Mouse (Mus musculus): ENCODE data around the gene Tmem198. TPM values are rescaled to one million over a fixed set of nuclear protein-coding genes. Genes with fewer than 3 reads are reported as not detected.

Tmem198 gene
- total RNA-seq, 2 experiments from 2014 or later = 2.5 to 3.8 TPM

DNA sequence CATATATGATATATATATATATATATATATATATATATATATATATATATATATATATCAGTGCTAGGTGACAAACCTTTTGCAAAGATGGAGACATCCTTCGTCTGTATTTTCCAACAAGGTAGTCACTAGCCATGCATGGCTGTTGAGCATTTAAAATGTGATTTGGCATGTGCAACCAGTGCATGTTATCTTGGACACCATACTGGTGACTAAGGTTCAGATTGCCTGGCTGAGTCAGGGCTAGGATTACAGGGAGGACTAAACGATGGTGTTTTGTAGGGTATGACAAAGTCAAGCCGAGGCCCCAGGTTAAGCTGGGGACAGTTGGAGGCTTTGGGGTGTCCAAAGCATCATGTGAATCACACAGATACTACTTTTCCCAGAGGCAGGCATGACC lies 23.9 kb upstream of the Tmem198 start:
- no peak for DNase-seq

DNA sequence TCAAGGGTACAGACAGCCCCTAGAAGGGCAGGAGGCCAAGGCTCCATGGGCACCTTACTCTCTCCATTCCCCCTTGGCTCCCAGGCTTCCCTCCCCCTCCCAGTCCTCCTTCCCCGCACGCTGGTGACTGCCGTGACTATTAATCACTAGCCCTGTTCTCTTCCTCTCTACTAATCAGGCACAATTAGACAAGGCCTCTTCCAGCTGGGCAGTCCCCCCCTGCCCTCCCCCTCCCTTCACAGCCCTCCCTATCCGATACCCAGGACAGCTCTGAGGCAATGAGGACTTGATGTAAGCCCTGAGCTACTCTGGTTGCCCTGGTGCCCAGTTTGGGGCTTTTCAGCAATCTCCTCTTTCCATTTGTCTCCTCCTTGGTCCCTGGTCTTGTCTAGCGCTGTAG lies 23.4 kb upstream of the Tmem198 start:
- no peak for DNase-seq

DNA sequence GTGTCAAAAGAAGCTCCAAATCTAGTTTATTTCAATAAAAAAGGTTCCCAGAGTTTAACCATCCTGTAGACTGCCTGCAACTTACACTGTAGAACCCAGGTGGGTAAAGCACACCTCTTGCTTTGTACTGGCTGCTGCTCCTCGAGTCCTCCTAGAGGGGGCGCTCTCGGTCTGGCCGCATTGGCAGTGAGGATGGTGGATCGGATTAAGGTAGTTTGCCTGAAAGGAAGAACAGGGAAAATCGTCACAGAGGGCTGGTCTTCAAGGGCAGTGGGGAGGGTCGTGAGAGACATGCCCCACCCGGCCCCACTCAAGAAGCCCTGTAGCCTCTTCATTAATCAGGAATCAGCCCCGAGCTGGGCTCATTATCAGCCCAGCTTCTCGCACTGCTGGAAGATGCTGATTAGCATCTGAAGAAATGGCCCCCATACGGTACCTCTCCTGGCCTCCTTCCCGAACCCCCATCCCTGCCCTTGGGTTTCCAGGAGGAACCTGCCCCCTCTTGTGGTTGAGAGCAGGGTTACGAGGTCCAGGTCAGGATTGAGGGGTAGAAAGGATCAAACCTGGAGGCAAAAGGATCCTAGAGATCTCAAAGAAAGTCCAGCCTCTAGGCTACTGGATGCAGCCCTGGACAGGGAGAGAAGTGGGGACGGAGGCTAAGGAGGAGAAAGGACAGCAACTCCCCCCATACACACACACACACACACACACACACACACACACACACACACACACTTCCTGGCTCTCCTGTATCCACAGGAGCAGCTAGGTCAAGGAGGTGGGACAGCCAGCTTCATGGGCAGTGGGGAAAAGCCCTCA lies 22.4 kb upstream of the Tmem198 start:
- no peak for DNase-seq

DNA sequence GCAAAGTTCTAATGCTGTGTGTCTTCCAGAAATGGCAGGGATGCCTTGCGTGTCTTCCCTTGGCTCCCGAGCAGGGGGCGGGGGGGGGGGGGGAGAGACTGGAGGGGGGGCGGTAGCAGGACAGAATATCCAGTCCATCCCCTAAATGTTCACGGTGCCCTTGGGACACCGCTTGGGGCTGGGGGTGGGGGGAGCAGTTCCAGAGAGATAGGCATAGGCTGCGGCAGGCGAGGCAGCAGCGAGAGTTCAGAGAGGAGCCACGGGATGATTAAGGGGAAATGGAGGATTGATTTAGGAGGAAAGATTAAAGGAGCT lies 21.7 kb upstream of the Tmem198 start:
- DNase-seq = no peak

- DNase-seq = peak; percentile 59
Observed at GRCm38 (mm10) chr1:75458025-75458788, 21.1 kb upstream of the Tmem198 start.

- DNase-seq = no peak
Observed at GRCm38 (mm10) chr1:75458789-75459684, 20.3 kb upstream of the Tmem198 start.

DNA sequence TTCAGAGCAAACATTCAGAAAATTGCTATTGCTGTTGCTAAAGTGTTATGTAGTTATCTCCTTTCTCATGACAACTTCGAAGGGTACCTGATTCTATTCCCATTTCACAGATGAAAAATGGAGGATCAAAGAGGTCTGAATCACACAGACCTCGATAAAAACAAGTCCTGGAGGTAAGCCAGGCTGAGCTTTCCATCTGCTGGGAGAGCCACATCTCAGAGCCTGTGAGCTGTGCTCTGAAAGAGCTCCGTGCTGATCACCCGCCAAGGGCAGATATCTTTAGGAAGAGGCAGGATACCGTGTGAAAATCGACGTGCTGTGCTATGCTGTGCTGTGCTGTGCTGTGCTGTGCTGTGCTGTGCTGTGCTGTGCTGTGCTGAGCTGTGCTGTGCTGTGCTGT lies 19.0 kb upstream of the Tmem198 start:
- DNase-seq = no peak

DNA sequence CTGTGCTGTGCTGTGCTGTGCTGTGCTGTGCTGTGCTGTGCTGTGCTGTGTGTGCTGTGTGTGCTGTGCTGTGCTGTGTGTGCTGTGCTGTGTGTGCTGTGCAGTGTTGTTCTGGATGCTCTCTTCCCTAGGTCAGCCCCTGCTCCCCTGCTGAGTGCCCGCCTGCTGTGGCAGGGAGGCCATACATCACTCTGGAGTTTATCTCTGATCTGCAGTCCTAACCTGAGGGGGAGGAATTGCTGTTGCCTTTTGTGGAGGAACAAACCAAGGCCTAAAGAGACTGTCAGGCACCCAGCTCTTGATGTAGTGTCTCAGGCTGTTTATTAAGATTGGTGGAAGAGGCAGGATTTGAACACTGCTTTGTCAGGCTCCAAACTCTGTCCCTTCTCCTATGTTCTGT lies 16.7 kb upstream of the Tmem198 start:
- no peak for DNase-seq

DNA sequence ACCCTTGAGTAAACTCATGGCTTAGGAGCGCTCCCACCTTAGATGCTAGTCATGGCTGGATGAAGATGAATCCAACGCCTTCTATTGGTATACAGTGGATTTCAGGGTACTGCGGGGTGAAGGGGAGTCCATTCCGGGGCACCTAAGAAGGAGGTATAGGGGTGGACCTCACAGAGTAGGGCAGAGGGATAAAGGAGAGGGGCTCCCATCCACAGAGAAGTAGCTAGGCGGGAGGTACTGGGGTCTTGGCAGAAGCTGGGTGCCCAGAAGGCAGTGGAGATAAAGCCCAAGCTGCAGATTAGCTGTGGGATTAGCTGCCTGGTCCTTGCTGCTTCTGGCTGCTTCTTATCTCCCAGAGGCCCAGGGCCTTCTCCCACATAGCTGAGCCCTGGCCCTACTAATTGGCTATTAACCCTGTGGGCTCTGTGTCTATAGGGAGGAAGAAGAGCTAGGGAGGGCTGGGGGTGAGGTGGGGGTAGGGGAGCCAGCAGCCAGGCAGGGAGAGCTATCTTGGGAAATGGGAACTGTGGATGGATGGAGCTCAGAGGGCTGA lies 15.6 kb upstream of the Tmem198 start:
- DNase-seq = no peak

DNA sequence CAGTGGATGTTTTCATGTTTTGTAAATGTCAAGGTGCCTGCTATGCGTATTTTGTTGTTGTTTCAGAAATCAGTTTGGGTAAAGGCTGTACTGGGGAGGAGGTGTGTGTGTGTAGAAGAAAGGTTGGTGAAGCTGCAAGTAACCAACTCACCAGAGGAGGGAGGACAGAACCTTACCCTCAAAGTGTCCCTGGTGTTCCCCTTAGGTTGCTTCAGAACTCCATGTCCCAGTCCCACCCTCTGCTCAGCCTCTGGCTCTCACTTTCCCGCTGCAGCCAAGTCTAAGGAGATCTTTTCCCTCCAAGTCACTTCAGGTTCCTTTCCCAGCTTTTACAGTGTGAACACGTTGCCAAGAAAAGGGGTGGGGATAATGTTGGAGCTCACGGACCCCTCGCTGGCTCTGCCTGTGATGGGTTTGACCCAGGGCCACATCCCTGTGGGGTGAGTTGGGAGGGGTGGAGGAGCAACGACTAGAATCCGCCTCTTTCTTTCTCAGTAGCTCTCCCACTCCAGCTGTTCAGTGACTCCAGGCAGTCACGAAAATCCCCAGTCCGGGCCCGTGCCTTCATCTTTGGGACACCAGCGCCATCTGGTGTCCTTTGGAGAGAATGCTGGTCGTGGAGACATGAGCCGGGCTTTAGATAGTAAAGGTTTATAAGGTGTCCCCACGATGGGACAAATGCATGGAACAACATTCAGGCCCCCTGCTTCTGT lies 12.0 kb upstream of the Tmem198 start:
- DNase-seq = peak; percentile 87

DNA sequence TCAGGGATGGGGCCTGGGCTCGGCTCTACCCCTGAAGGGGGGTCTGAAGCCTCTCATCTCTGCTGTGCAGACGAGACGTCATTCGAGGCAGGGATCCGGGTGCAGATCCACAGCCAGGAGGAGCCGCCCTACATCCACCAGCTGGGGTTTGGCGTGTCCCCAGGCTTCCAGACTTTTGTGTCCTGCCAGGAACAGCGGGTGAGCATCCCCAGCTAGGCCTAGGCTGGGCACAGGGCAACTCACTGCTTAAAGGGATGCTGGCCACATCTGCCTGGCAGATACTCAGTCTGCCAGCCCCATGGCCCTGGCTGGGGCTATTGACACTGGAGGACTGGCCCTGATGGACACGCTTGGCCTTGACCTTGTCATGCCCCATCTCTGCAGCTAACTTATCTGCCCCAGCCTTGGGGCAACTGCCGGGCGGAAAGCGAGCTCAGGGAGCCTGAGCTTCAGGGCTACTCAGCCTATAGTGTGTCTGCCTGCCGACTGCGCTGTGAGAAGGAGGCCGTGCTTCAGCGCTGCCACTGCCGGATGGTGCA lies 10.0 kb upstream of the Tmem198 start:
- peak; percentile 53 for DNase-seq

GRCm38 (mm10) chr1:75476441-75476840 lies 2.9 kb upstream of the Tmem198 start:
- DNase-seq = no peak

DNA sequence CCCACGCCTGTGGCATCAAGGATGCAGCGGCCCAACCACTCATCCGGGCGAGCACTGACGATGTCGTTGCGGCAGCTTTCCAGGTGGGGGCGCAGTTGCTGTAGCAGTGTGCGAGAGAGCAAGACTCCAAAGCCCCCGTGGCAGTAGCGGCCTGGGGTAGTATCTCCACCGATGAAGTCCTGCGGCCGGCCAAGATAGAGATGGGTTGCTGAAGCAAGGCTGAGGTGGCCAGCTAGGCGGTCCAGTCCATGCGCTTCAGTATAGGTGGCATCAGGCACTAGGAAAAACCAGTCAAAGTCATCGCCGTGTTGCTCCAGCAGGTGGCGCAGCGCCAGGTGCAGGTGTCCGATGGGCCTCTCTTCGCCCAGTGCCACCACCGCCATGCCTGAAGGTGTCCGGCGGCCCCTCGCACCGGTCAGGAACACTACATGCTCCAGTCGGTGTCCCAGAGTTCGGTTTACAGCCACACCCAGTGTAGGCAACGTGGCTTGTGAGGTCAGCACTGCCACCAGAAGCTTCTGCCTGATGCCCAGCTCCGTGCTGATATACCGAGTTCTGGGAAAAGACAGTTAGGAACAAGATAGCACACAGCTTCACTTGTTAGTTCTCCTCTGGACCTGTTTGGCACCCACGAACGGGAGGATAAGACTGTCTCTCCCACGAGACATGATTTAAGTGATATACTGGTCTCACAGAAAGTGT lies 1.9 kb upstream of the Tmem198 start:
- DNase-seq = peak; percentile 91

DNA sequence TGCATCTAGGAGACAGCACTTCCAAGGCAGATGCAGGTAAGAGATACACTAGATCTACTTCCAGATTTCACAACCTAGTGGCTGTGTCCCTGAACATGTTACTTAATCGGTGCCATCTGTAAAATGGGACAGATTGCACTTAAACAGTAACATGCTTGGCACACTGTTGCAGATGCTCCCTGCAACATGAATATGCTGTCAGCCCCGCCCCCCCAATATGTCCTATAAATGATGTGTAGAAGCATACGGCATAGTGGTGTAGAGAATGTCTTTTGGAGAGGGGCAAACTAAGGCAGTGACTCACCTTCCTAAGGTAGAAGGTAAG lies 1.4 kb upstream of the Tmem198 start:
- no peak for DNase-seq

DNA sequence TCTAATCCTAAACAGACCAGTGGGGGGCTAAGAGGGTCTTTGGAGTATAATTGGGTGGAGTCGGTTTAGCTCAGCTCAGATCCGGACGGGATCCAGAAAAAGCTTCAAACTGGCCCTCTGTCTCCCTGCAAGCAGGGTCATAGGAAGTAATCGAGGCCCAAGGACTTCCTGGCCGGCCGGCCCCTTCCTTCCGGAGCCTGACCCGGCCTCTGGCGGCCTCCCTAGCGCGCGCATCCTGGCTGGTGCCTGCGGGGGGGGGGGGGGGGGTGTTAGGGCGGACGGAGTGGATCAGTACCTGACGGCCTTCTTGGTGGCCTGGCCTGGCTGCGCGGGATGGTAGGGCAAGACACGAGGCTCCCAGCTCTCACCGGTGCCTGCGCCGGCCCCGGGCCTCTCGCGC lies 835 bp upstream of the Tmem198 start:
- peak; percentile 66 for DNase-seq

DNA sequence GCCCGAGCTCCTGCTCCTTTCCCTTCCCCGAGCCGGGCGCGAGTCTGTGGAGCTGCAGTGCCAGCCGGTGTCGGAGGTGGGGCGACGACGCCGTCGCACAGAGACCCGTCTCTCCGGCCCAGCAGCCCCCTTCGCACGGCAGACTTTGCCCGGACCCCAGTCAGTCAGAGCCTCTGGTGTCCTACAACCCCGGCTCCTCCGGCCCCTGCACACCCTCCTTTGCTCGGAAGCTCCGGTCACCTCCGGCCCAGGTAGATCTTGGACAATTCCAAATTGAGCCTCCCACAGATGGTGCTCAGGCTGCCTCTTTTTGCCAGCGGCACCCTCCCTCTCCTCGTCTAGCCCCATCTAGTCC lies 280 bp downstream of the Tmem198 start:
- DNase-seq = no peak

- no peak for DNase-seq
Observed at GRCm38 (mm10) chr1:75480036-75480435, 704 bp downstream of the Tmem198 start.

- no peak for DNase-seq
Observed at GRCm38 (mm10) chr1:75480735-75481134, 1.4 kb downstream of the Tmem198 start.

DNA sequence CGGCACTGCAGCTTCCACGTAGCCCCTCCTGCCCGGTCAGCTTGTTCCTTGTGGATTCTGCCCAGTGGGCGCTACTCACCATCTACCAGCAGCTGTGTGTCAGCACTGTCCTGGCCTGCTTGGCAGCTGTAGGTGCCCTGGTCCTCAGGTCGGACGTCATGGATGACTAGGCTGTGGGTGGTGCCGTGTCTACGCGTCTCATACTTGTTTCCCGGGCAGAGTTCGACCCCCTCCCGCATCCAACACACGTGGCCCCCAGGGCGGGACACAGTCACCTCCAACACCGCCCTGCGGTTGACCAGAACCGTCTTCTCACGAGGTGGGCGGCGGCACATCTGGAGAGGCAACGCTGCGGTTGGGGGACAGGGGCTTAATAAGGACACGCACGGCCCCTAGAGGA lies 7.2 kb downstream of the Tmem198 start:
- no peak for DNase-seq

DNA sequence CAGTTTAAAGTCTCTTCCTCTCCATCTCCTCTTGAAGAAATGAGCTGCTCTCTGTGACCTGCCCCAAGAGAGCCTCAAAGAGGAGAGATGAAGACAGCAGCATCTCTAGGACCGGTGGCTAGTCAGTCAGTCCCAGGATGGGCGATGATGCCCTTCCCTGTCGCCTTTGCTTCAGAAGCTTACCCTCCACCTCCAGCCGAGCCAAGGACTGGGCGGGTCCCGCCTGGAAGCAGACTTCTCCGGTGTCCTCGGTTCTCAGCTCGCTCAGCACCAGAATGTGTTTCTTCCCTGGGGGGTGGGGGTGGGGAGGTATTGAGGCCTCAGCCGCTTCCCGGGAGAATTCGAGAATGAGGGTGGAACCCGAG lies 7.7 kb downstream of the Tmem198 start:
- no peak for DNase-seq
